Mouse (Mus musculus): ENCODE results near the gene Scrg1. TPM values are rescaled to one million over a fixed set of nuclear protein-coding genes. Genes with fewer than 3 reads are reported as not detected.
"Not testable (repeated sequence)": the region's sequence is repeated elsewhere in the genome, so short reads cannot be mapped to it uniquely, and the experiment has no call there.

The Scrg1 gene
- polyA plus RNA-seq, 1 experiment from 2014 or later = 15.6 TPM

- no peak for ATAC-seq
- no peak overlapping the region for H3K9ac ChIP-seq (ENCODE audit: low read depth, low read length)
- no peaks in the 10 kb centered on the region for H3K27me3 ChIP-seq (ENCODE audit: control insufficient read depth, insufficient read depth, low read depth, low read length)
- H3K36me3 ChIP-seq (ENCODE audit: control insufficient read depth, insufficient read depth, low read length) = no peaks in the 10 kb centered on the region
- no peak overlapping the region for H3K4me2 ChIP-seq (ENCODE audit: low read length)
- no peak overlapping the region for H3K4me3 ChIP-seq (ENCODE audit: low read depth, low read length)
- H3K27ac ChIP-seq (ENCODE audit: low read length) = no peak overlapping the region
- whole genome bisulfite sequencing = 78% methylated on average over 4 of the region's 4 CpGs
- H3K9me3 ChIP-seq (replicated peaks; ENCODE audit: control insufficient read depth, low read length, poor library complexity, severe bottlenecking) = no peaks in the 10 kb centered on the region
- no peaks in the 10 kb centered on the region for H3K4me1 ChIP-seq (ENCODE audit: control insufficient read depth, insufficient read depth, low read length)
Observed at GRCm38 (mm10) chr8:57443289-57443688, 12.4 kb upstream of the Scrg1 start.

DNA sequence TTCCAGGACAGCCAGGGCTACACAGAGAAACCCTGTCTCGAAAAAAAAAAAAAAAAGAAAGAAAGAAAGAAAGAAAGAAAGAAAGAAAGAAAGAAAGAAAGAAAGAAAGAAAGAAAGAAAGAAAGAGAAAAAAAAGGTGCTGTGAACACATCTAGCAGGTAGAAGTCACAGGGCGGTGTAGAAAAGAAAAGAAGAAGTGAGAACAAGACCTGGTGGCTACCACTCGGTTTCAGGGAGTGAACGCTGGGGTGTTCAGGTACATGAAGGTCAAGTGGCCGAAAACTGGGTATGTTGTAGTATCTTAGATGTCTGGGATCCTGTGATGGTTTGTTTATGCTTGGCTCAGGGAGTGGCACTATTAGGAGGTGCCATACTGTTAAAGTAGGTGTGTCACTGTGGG lies 9.8 kb upstream of the Scrg1 start:
- not testable (repeated sequence) for H3K27ac ChIP-seq (ENCODE audit: low read length); H3K9ac ChIP-seq (ENCODE audit: low read depth, low read length); H3K4me1 ChIP-seq (ENCODE audit: control insufficient read depth, insufficient read depth, low read length); H3K4me3 ChIP-seq (ENCODE audit: low read depth, low read length); H3K9me3 ChIP-seq (replicated peaks; ENCODE audit: control insufficient read depth, low read length, poor library complexity, severe bottlenecking); H3K36me3 ChIP-seq (ENCODE audit: control insufficient read depth, insufficient read depth, low read length); H3K27me3 ChIP-seq (ENCODE audit: control insufficient read depth, insufficient read depth, low read depth, low read length); H3K4me2 ChIP-seq (ENCODE audit: low read length); ATAC-seq
- 93% methylated on average over 4 of the region's 5 CpGs for WGBS

DNA sequence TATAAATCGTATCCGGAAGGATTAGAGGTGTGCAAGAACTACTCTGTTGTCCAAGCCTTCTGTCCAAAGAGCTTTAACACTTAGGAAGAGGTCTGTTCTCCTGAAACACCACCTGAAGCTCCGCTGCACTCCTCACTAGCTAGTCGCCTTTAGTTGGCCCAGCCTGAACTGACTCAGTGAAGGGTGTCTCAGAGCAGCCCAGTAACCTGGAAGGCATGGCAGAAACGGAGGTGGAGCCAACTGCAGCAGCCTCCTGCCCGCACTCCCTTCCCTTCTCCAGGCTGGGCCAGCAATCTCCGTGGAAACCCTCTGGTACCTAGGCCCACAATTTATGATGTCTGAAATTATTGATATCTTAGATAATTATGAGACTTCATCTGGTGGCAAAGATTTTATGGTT lies 5.0 kb upstream of the Scrg1 start:
- H3K36me3 ChIP-seq (ENCODE audit: control insufficient read depth, insufficient read depth, low read length) = no peaks in the 10 kb centered on the region
- no peak overlapping the region for H3K4me3 ChIP-seq (ENCODE audit: low read depth, low read length)
- no peak for ATAC-seq
- H3K27me3 ChIP-seq (ENCODE audit: control insufficient read depth, insufficient read depth, low read depth, low read length) = no peaks in the 10 kb centered on the region
- no peaks in the 10 kb centered on the region for H3K4me1 ChIP-seq (ENCODE audit: control insufficient read depth, insufficient read depth, low read length)
- no peaks in the 10 kb centered on the region for H3K9me3 ChIP-seq (replicated peaks; ENCODE audit: control insufficient read depth, low read length, poor library complexity, severe bottlenecking)
- no peak overlapping the region for H3K9ac ChIP-seq (ENCODE audit: low read depth, low read length)
- no peak overlapping the region for H3K4me2 ChIP-seq (ENCODE audit: low read length)
- WGBS = 77% methylated on average over 7 of the region's 7 CpGs
- H3K27ac ChIP-seq (ENCODE audit: low read length) = no peak overlapping the region

DNA sequence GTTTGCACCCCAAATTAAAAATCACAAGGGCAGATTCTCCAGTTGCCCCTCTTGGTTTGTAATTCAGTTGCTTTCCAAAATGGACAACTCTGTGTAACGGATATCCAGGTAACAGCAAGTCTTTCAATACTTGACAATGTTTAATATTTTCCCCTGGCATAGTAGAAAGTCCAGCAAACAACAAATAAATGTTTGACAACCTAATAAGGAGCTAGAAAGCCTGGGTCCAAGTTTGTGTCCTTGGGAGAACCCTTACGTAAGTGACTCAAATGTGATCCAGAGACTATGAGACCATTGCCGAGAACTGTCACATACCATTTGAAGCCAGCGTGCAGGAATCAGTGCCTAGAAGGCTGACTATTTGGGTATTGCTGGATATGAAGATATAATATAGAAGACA lies 3.8 kb upstream of the Scrg1 start:
- H3K9me3 ChIP-seq (replicated peaks; ENCODE audit: control insufficient read depth, low read length, poor library complexity, severe bottlenecking) = no peaks in the 10 kb centered on the region
- no peaks in the 10 kb centered on the region for H3K4me1 ChIP-seq (ENCODE audit: control insufficient read depth, insufficient read depth, low read length)
- no peak overlapping the region for H3K27ac ChIP-seq (ENCODE audit: low read length)
- no peak overlapping the region for H3K9ac ChIP-seq (ENCODE audit: low read depth, low read length)
- H3K4me2 ChIP-seq (ENCODE audit: low read length) = no peak overlapping the region
- ATAC-seq = no peak
- no peaks in the 10 kb centered on the region for H3K36me3 ChIP-seq (ENCODE audit: control insufficient read depth, insufficient read depth, low read length)
- H3K27me3 ChIP-seq (ENCODE audit: control insufficient read depth, insufficient read depth, low read depth, low read length) = no peaks in the 10 kb centered on the region
- no peak overlapping the region for H3K4me3 ChIP-seq (ENCODE audit: low read depth, low read length)
- 98% methylated on average over 4 of the region's 4 CpGs for WGBS

GRCm38 (mm10) chr8:57453361-57453760 lies 2.4 kb upstream of the Scrg1 start:
- no peak overlapping the region for H3K27ac ChIP-seq (ENCODE audit: low read length)
- H3K27me3 ChIP-seq (ENCODE audit: control insufficient read depth, insufficient read depth, low read depth, low read length) = no peaks in the 10 kb centered on the region
- H3K9me3 ChIP-seq (replicated peaks; ENCODE audit: control insufficient read depth, low read length, poor library complexity, severe bottlenecking) = no peaks in the 10 kb centered on the region
- no peak overlapping the region for H3K4me3 ChIP-seq (ENCODE audit: low read depth, low read length)
- no peaks in the 10 kb centered on the region for H3K36me3 ChIP-seq (ENCODE audit: control insufficient read depth, insufficient read depth, low read length)
- 91% methylated on average over 2 of the region's 2 CpGs for WGBS
- H3K9ac ChIP-seq (ENCODE audit: low read depth, low read length) = no peak overlapping the region
- no peak overlapping the region for H3K4me2 ChIP-seq (ENCODE audit: low read length)
- ATAC-seq = no peak
- no peaks in the 10 kb centered on the region for H3K4me1 ChIP-seq (ENCODE audit: control insufficient read depth, insufficient read depth, low read length)

GRCm38 (mm10) chr8:57457152-57457551 lies 1.4 kb downstream of the Scrg1 start:
- no peak for ATAC-seq

DNA sequence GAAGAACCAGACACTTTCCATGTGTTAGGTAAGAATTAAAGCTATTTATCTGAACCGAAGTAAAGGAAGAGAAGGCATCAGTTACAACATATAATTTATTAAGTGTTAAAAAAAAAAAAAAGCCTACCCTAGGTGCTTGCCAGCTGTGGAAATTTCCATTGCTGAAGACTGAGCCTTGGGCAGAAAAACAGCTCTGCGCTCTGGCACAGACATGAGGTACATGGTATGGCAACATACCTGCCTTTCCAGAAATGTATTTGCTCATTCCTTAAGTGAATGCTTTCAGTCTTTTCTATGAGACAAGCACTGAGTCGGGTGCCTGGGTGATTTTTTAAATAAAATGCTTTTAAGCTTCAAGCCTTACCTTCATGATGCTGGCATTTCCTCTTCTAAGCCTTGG lies 2.2 kb downstream of the Scrg1 start:
- no peaks in the 10 kb centered on the region for H3K36me3 ChIP-seq (ENCODE audit: control insufficient read depth, insufficient read depth, low read length)
- no peaks in the 10 kb centered on the region for H3K9me3 ChIP-seq (replicated peaks; ENCODE audit: control insufficient read depth, low read length, poor library complexity, severe bottlenecking)
- no peaks in the 10 kb centered on the region for H3K27me3 ChIP-seq (ENCODE audit: control insufficient read depth, insufficient read depth, low read depth, low read length)
- no peak overlapping the region for H3K27ac ChIP-seq (ENCODE audit: low read length)
- ATAC-seq = no peak
- no peak overlapping the region for H3K4me3 ChIP-seq (ENCODE audit: low read depth, low read length)
- WGBS = 88% methylated on average over 3 of the region's 3 CpGs
- no peaks in the 10 kb centered on the region for H3K4me1 ChIP-seq (ENCODE audit: control insufficient read depth, insufficient read depth, low read length)
- H3K9ac ChIP-seq (ENCODE audit: low read depth, low read length) = no peak overlapping the region
- H3K4me2 ChIP-seq (ENCODE audit: low read length) = no peak overlapping the region

More at GRCm38 (mm10) chr8:57457152-57457551, 1.4 kb downstream of the Scrg1 start:
- Histone ChIP-seq H3K9ac (ENCODE audit: low read depth, low read length) (no peak overlapping the region), H3K9me3 (replicated peaks; ENCODE audit: control insufficient read depth, low read length, poor library complexity, severe bottlenecking) (no peaks in the 10 kb centered on the region), H3K4me1 (ENCODE audit: control insufficient read depth, insufficient read depth, low read length) (no peaks in the 10 kb centered on the region), H3K4me2 (ENCODE audit: low read length) (no peak overlapping the region), H3K4me3 (ENCODE audit: low read depth, low read length) (no peak overlapping the region), H3K27me3 (ENCODE audit: control insufficient read depth, insufficient read depth, low read depth, low read length) (no peaks in the 10 kb centered on the region), H3K36me3 (ENCODE audit: control insufficient read depth, insufficient read depth, low read length) (no peaks in the 10 kb centered on the region), H3K27ac (ENCODE audit: low read length) (no peak overlapping the region)
- WGBS = 77% methylated on average over 6 of the region's 6 CpGs

DNA sequence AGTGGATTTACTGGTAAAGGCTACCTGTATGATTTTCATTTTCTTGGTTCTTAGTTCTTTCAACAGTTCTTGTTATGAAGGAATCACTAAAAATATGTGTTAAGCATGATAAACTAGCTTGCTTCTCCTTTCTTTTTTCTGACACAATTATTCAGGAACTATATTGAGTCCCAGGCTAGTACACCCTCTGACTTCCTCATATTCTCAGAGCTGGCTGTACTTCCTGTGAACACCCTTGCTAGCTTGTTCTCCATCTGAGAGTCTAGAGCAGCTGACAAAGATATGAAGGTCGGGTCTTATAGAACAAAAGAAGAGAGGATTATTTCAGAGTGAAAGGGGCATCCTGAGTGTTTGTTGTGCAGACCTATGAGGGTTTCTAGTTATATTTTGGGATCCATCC lies 7.1 kb downstream of the Scrg1 start:
- H3K4me3 ChIP-seq (ENCODE audit: low read depth, low read length) = no peak overlapping the region
- H3K4me2 ChIP-seq (ENCODE audit: low read length) = no peak overlapping the region
- no peaks in the 10 kb centered on the region for H3K27me3 ChIP-seq (ENCODE audit: control insufficient read depth, insufficient read depth, low read depth, low read length)
- H3K9me3 ChIP-seq (replicated peaks; ENCODE audit: control insufficient read depth, low read length, poor library complexity, severe bottlenecking) = no peaks in the 10 kb centered on the region
- no peak overlapping the region for H3K9ac ChIP-seq (ENCODE audit: low read depth, low read length)
- H3K36me3 ChIP-seq (ENCODE audit: control insufficient read depth, insufficient read depth, low read length) = no peaks in the 10 kb centered on the region
- no peak for ATAC-seq
- no peak overlapping the region for H3K27ac ChIP-seq (ENCODE audit: low read length)
- 57% methylated on average over 1 of the region's 1 CpGs for WGBS
- no peaks in the 10 kb centered on the region for H3K4me1 ChIP-seq (ENCODE audit: control insufficient read depth, insufficient read depth, low read length)

GRCm38 (mm10) chr8:57463757-57464156 lies 8.0 kb downstream of the Scrg1 start:
- Histone ChIP-seq H3K27me3 (ENCODE audit: control insufficient read depth, insufficient read depth, low read depth, low read length) (no peaks in the 10 kb centered on the region), H3K27ac (ENCODE audit: low read length) (no peak overlapping the region), H3K4me1 (ENCODE audit: control insufficient read depth, insufficient read depth, low read length) (no peaks in the 10 kb centered on the region), H3K9me3 (replicated peaks; ENCODE audit: control insufficient read depth, low read length, poor library complexity, severe bottlenecking) (no peaks in the 10 kb centered on the region), H3K9ac (ENCODE audit: low read depth, low read length) (no peak overlapping the region), H3K4me3 (ENCODE audit: low read depth, low read length) (no peak overlapping the region), H3K36me3 (ENCODE audit: control insufficient read depth, insufficient read depth, low read length) (no peaks in the 10 kb centered on the region), H3K4me2 (ENCODE audit: low read length) (no peak overlapping the region)
- WGBS = 91% methylated on average over 3 of the region's 3 CpGs
- no peak for ATAC-seq

- no peaks in the 10 kb centered on the region for H3K9me3 ChIP-seq (replicated peaks; ENCODE audit: control insufficient read depth, low read length, poor library complexity, severe bottlenecking)
- WGBS = 51% methylated on average over 5 of the region's 5 CpGs
- H3K27me3 ChIP-seq (ENCODE audit: control insufficient read depth, insufficient read depth, low read depth, low read length) = no peaks in the 10 kb centered on the region
- no peaks in the 10 kb centered on the region for H3K36me3 ChIP-seq (ENCODE audit: control insufficient read depth, insufficient read depth, low read length)
- no peaks in the 10 kb centered on the region for H3K4me1 ChIP-seq (ENCODE audit: control insufficient read depth, insufficient read depth, low read length)
- H3K4me2 ChIP-seq (ENCODE audit: low read length) = no peak overlapping the region
- H3K9ac ChIP-seq (ENCODE audit: low read depth, low read length) = no peak overlapping the region
- H3K27ac ChIP-seq (ENCODE audit: low read length) = no peak overlapping the region
- no peak for ATAC-seq
- H3K4me3 ChIP-seq (ENCODE audit: low read depth, low read length) = no peak overlapping the region
Observed at GRCm38 (mm10) chr8:57468624-57469023, 12.9 kb downstream of the Scrg1 start.

Data from midbrain, embryonic 16.5 days (tissue).